Mouse (Mus musculus) layer of hippocampus, postnatal 10 days (tissue): ENCODE results near the gene Anapc15-ps. TPM values are rescaled to one million over a fixed set of nuclear protein-coding genes. Genes with fewer than 3 reads are reported as not detected.

Experiments
- DNase-seq, 2 experiments: peaks; one replicate each; pipeline ENCODE4 v3.0.0; 2021; ENCODE audit warnings: low spot score in 2 of 2
- total RNA-seq, 2 experiments: library from RNA; stranded (reverse); gene quantifications; 2 replicates each; pipeline ENCODE4 v1.2.3; 2021

Gene Anapc15-ps
- total RNA-seq, 2 experiments from 2014 or later: not detected

DNA sequence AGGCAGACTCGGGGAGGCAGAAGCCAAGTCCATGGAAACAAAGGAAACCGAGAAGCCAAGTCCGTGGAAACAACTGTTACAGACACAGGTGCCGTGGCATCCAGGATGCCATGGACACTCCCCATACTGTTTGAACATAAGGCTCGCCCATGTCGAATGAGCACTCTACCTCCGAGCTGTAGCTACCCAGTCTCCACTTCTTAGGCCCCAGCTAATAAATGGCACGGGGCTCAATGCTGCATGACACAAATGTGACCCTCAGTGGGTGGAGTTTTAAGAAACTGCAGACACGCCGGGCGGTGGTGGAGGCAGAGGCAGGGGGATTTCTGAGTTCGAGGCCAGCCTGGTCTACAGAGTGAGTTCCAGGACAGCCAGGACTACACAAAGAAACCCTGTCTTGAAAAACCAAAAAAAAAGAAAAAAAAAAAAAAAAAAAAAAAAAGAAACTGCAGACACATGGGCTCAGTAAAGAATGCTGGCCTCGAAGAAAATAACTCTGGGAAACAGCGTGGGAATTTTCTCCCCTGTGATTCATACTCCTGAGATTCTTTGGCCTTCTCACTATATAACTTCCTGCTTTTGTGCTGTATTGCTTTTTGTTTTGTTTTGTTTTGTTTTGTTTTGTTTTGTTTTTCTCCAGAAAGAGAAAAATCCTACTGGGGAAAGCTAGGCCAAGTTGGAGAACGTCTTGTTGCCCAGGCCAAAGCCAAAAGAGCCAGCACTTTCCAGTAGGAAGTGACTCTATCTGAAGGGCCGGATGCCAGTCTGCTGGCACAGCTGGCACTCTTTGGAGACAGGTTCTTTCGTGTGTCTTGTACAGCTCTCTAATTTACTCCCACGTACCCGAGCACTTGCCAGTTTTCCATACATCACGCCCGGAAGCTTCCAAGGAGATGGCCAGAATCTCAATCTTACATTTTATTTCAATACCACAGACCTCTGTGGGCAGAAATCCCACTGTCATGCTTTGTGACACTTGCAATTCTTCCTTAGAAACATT is 2.2 kb downstream of the Anapc15-ps start:
- DNase-seq: no peak

DNA sequence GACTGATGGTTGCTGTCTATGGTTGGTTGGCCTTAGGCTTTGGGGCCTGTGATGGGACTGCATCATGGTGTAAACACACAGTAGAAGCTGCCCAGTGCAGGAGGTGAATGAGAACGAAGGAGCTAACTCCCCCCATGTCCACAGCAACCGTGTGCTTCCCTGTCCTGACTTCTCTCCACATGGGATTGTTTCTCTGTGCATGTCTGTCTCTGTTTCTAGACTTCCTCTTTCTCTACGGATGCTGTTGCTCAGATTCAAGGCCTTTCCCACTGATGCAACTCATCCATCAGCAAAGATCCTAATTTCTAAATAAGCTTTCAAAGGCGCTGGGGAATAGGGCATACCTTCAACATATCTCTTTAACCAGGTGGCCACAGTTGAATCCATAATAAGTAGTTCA is 3.4 kb downstream of the Anapc15-ps start:
- DNase-seq: no peak

DNA sequence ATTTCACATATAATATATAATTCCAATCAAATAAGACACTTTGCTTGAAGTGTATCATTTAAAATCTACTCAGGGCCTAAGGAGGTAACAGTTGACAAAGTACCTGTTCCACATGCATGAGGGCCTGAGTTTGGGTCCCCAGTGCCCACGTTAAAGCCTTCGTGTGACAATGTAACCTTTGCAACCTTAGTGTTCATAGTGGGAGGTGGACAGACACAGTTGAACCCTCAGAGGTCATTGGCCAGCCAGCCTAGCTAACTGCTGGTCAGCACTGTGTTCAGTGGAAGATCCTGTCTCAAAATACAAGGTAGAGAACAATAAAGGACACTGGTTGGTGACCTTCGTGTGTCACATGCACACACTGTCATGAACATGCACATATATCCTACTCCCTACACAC is 4.2 kb downstream of the Anapc15-ps start:
- DNase-seq: no peak

DNA sequence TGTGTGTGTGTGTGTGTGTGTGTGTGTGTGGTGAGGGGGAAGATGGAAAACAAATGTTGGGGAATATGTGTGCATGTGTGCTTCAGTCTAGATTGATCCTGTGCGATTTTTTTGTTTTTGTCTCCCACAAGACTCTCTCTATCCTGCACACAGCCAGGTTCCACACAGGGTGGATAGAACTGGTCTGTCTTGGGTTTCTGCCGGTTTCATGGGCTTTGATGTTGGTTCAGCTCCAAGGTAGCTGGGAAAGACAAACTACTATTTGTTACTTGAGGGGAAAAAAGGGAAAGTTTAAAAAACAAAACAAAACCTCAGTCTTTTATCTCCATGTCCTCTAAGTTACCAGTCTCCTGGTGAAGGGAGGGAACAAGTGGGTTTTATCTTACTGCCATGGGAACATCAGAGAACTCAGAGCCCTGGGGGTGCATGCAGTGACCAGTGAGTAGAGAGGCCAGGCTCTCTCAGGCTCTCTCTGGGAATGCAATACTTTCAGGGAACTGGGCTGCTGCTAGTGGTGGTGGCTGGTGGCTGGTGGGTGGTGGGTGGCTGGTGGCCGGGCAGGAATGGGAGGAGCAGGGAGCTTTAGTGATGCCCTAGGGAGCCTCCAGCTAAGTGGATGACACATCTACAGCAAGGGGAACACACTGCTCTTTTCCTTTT is 5.8 kb downstream of the Anapc15-ps start:
- peak in 1 of 2 experiments; percentile 9 for DNase-seq

DNA sequence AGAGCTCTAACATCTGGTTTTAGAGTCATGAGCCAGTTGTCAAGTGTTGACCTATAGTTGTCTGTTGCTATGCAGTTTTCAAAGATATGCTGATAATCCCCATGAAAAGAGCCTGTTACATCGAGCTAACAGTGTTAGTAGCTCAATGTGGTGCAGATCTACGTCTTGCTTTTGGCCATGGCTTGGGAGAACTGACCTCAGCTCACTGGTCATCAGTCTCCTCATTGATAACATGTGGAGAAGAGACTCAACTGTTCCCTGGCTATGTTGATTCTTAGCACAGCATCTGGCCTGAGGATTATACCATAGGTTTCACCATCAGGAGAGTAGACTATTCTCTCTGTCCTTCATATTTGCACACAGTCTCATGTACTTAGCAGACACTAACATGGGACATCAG is 6.5 kb downstream of the Anapc15-ps start:
- no peak for DNase-seq

DNA sequence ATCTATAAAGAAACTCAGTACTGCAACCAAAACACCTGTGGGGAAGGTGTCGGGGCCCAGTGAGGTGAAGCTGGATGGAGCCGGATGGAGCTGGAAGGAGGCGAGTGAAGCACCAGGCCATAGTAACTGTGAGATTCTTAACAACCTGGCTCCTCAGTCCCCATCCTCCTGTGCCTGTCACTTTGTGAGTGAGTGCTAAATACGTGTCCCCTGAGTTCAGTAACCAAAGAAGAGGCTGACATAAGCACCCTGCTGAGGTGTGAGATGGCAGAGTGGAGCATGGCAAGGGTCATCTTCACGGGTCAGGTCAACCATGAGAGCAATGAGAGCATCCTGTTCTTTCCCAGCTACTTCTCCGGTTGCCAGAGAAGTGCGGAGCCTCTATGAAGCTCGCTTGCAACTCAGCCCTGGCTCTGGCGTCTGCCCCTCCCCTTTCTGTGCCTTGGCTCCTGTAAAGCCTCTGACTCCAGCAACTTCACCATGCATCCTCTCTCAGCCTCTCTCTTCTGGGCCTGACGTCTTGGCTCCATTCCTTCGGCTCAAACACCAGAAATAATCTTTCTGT is 7.7 kb downstream of the Anapc15-ps start:
- no peak for DNase-seq

DNA sequence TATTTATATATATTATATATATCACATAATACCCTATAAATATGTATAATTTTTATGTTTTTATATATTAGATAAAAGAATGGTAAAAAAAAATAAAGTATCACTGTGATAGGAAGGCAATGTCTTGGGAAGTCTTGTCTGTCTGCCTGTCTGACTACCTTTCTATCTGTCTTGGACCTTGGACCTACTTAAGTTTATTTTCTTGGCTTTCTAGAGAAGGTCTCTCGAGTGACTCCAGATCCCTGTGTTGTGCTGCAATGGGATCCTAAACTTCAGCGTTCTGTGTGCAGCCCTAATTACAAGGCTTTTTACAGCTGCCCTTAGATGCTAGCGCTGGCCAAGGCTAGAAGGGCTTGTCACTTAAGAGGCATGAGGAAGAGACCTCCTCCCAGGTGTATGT is 8.6 kb downstream of the Anapc15-ps start:
- DNase-seq: no peak

DNA sequence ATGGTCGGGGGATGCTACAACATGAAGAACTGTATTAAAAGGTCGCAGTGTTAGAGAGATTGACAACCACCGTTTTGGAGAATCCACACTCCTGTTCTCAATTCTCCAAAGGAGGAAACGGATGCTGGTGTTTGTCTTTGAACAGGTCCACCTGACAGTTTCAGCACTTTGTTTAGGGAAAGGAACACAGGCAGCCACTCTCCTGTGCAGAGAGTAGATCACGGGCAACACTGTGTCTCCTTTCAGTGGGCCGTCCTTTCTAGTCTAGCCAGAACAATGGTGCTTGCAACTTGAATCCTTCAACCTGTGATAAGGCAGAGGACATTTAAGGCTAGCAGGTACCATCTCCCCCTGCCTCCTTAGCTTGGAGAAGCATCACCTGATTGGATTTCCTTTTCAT is 12.9 kb downstream of the Anapc15-ps start:
- DNase-seq: no peak

DNA sequence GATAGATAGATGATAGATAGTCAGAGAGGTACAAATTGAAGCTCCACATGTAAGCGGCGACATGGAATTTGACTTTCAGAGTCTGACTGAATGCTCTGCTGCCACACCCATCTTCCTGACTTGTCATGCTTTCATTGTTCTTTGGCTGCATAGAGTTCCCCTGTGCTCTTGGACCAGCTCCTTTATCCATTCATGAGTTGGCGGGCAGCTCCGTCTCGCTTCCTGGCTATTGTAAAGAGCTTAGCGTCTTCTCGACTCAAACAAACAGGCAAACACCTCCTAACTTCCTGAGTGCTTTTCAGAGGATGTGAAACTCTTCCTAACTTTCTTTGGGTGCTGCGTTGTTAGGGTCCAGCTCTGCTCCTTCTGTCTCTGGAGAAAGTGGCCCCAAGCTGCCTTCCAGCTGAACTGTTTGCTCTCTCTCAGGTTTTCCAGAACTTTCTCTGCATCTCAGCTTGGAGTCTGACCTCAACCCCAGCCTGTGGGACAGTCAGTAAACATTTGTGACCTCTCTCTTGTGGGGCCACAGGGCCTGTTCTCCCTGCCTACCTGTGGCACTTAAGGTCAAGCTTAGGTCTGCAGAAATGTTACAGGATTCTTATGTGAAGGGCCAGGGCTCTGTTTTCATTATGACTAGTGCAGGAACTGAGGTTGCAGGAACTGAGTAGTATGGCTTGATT is 13.6 kb downstream of the Anapc15-ps start:
- no peak for DNase-seq

DNA sequence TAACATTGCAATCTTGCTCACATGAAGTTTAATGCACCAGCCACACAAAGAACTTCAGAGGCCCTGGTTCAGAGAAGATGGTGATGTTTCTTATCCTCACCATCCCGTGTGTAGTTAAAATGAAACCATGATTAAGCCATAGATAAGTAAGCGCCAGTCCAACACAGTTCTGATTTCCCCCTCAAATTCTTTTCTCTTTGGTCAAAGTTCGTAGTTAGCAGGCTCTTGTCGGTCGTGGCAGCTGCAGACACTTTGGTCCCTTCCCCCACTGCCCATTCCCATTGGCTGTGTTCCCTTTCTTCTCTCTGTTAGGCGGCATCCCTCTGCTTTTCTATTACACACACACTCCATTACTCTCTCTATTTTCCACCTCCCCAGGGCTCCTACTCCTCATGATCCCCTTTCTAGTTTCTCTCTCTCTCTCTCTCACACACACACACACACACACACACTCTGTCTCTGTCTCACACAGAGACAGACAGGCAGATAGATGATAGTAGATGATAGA is 14.4 kb downstream of the Anapc15-ps start:
- no peak for DNase-seq

DNA sequence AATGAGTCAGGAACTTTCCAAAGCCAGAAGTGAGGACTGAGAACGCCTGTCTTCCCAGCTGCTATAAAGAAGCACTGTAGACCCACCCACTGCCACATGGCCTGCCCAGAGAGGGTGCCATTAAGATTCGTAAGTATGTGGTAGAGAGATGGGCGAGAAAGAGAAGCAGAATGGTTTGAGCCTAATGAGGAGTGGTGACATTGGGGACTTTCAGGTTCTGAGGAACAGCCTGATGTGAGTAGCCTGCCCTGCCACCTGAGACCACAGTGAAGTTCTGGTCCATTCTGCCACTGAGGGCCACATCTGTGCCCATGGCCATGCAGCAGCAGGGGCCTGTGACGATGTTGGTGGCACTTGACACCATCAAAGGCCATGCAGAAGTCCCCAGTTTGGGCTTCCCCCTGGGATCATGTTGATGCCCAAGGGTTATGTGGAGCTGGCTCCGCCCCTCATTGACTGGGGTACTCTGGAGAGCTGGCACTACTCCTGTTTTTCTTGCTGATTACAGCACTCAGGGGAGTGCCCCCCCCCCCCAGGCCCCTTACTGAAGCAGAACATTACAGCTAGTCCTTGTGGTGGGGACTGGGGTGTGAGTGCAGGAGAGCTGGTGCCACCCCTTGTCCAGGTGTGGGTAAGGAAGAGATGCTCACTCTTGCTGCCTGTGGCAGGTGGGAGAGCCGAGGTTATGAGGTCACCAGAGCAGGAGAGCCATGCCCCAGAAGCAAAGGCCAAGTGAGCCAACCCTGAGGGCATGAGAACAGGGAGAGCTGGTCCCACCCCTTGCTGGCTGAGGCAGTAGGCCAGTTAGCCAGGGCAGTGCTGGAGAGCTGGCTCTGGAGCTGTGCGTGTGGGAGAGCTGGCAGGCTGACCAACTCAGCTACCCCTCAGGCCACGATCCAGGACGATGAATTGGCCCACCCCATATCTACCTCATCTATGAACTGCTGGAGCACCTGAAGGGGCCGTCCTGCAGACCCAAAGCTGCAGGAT is 16.7 kb downstream of the Anapc15-ps start:
- DNase-seq: no peak

DNA sequence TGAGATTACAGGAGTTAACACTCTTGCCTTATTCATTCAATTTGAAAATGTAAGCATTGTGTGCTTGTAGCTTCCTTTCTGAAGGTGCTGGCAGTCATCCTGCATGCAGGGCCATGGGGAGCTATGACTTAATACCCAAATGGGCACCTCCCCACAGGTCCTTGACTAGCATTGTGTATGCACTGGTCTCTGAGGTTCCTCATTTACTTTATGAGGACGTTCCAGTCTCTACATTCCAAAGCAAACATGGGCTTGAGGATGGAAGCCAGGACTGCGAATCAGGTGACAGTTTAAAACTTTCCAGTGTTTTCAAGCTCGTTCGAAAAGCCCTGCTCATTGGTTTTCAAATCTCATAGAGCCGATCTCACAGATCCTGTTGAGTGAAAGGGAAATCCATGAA is 21.1 kb downstream of the Anapc15-ps start:
- no peak for DNase-seq

DNA sequence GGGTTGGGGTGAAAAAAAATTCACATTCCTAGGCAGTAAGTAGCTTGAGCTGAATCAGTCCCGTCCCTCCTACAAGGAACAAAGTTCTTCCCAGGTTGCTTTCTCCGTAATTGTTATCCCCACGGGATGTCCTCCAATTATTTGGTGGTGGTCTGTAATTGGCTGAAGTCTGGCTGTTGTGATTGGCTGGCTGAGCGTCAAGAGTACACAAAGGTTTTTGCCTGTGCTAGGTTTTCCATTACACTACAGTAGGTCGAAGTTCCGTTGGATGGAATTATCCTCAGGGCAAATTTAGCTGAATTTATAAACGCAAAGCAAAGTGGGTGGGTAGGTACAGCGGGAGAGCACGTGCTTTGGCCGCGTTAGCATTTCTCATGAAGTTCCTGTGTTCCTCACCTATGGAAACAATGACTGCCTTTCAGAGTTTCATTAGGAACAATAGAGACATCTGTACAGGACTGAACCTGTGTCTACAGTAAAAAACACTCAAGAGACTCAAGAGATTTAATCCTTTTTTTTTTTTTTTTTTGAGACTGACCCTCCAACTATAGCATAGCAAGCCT is 24.8 kb downstream of the Anapc15-ps start:
- no peak for DNase-seq

DNA sequence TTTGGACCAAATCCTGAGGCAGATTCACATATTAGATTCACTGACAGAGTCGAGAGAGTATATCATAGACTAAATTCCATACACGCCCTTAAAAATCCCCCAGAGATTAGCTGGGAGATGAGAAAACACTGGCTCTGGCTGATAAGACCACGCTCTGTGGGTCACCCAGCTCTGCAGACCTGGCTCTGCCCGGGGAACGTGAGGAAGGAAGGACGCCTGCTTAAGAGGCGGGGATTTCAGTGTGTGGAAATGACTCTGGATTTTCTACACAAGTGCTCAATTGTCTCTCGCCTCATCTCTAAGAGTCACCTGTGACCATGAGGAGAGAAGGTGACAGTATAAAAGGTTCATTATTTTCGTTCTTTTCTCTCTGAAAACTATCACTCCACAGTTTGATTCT is 26.1 kb downstream of the Anapc15-ps start:
- DNase-seq: no peak

DNA sequence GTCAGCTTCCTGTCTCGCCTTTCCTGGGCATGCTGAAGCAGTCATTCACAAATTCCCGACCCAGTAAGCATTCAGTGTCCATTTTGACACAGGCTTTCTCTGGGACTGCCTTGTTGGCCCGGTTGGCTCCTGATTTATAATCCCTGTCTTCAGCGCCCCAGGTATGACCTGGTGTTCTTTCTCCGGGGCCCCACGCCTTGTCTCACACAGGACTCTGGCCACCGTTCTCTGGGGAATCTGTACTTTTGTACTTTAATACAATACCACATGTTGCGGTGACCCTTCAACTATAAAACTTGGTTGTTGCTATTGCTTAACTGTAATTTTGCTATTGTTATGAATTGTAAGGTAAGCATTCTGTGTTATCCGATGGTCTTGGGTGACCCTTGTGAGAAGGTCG is 26.7 kb downstream of the Anapc15-ps start:
- DNase-seq: no peak

DNA sequence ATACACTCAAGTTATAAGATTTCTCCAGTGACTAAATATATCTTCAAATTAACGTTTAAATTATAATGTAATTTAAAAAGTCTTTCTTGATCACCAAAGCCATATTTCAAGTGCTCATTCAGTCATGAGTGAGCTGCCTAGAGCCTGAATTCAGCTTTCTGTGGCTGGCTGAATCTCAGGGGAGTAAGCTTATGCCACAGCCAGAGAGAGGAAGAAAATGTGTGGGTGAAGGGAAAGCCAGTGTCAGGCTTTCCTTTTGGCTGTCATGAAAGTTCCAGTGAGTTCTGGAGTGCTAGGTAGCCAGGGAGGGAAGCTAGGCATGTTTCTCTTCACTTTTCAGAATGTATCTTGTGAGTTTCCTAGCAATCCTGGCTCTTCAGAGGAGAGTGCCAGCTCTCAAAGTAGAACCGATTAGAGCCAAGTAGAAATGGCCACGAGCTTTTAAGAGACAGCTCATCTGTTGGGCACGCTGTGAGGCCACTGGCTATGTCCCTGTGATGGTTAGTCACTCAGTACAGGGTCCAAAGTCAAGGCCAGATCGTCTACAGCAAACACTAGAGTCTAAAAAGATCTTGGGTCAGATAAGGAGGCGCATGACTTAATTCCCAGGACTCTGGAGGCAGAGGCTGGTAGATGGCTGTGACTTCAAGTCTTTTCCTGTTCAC is 29.4 kb downstream of the Anapc15-ps start:
- no peak for DNase-seq

DNA sequence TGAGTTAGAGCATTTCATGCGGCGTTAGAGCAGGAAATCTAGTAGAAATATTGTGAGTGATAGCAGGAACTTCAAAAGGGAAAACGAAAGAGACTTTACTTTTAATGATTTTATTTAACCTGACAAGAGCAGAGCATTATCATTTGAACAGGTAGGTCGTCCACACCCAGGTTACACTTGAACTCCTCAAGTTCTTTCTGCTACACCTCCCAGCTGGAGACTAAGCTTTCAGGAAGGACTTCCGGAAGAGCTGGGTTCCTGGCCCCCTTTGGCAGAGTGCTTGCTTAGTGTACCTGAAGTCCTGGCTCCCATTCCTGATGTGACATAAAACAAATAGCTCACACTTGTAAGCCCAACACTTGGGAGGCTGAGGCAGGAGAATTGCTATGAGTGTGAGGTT is 30.2 kb downstream of the Anapc15-ps start:
- no peak for DNase-seq

DNA sequence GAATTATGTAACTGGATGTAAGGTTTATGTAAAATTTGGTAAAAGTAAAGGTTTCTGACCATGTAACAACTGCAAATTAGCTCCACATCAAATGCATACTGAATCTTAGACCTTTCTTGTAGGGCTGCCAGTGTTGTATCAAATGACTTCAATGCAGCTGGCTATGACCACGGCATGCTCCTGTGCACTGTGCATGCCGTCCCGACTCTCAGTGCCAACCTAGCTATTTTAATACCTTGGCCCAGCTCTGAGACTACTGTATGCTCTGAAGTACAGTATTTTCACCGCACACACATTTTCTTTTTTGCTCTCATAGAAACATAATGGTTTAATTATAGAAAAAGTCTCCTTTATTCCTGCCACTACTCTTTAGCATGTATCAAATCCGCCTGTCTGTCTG is 31.9 kb downstream of the Anapc15-ps start:
- no peak for DNase-seq

DNA sequence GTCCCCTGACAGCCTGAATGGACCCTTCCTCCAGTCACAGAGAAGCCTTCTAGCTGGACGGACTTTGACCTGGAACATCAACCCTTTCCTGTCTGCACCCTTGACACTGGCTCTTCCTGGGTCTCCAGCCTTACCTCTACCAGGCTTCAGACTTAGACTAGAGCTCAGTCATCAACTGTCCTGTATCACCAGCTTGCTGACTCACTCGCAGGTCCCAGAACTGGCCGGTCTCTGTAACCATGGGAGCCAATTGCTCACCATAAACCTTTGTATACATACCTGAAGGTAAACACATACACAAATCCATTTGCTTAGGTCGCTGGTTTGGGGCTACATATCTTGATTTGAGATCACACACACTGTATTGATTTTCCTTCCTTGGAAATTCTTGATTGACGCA is 33.8 kb downstream of the Anapc15-ps start:
- DNase-seq: no peak
